Mouse (Mus musculus) embryo, embryonic 10.5 days (tissue): Measurements from ENCODE around the gene Col9a1.

ENCODE experiments used
- DNase-seq: peaks from one replicate; pipeline ENCODE4 v3.0.0-alpha.2; 2015; ENCODE audit warnings: low spot score

Col9a1 gene

DNA sequence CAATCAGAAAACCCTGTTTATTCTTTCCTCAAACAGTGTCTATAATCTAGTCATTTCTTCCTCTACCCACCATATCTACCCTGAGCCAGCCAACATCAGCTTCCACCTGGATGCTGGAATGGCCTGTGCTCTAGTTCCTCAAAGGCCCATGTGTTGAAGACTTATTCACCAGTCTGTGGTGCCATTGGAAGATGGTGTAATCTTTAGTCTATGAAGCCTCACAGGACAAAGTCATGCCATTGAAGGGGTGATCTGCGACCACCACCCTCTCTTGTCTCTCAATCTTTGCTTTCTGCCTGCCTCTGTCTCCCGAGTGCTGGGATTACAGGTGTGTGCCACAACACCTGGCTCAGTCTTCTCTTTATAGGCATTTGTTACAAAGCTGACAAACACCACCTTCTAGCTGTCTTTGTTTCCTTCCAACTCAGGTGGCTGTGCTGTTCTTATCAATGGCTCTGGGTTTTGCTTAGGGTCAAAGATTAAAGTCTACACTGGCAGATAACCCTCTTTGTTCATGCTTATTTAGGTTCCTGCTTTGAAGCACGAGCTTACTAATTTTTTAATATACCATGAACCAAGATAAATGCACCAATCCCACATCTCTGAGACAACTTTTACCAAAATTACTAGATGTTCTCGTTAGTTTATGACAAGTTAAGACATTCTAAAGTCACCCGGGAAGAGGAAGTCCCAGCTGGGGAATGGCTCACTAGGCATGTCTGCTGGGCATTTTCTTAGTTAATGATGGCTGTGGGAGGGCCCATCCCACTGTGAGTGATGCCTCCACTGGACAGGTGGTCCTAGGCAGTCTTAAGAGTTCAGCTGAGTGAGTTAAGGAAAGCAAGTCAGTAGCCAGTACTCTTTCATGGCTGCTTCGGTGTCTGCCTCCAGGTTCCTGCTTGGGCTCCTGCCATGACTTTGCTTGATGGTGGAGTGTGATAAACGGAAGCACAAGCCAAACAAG, 117.9 kb downstream of the Col9a1 start:
- no peak for DNase-seq

DNA sequence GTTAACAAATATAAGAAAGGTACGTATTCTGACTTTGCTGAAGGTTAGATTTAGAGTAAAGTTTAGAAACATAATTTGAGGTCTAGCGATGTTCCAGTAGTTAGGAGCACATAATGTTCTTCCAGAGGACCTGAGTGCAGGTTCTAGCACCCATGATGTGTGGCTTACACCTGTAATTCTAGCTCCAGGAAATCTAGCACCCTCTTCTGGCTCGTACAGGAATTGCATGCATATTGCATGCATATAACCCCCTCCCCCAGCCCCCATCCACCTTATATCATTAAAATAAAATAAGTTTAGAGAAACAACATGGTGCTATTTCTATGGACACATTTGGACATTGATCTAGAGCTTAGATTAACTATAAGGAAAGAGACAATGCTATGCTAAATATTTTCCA, 123.3 kb downstream of the Col9a1 start:
- no peak for DNase-seq
